Mouse (Mus musculus) kidney, adult 11 months (tissue): Measurements from ENCODE around the gene Dnah8.
"Not testable (repeated sequence)": the region's sequence is repeated elsewhere in the genome, so short reads cannot be mapped to it uniquely, and the experiment has no call there.

Source experiments
- DNase-seq: peaks from one replicate; pipeline ENCODE4 v3.0.0; 2022

Gene Dnah8

GRCm38 (mm10) chr17:30624132-30624531 is at the start of gene Dnah8:
TSS of gene Dnah8 (plus strand) at chr17:30624354.
- DNase-seq: not testable (repeated sequence)

GRCm38 (mm10) chr17:30574783-30575075 is 49.4 kb upstream of the Dnah8 start:
- DNase-seq: no peak

- DNase-seq: peak; percentile 17
Measured at GRCm38 (mm10) chr17:30575121-30575904, 48.8 kb upstream of the Dnah8 start.

GRCm38 (mm10) chr17:30575941-30576773 is 48.0 kb upstream of the Dnah8 start, which contains the start of gene Btbd9:
TSS of gene Btbd9 (minus strand) at chr17:30576488.
- peak; percentile 93 for DNase-seq

GRCm38 (mm10) chr17:30576946-30577345 is 47.2 kb upstream of the Dnah8 start:
- DNase-seq: no peak

- no peak for DNase-seq
Measured at GRCm38 (mm10) chr17:30580781-30581180, 43.4 kb upstream of the Dnah8 start.

GRCm38 (mm10) chr17:30581201-30581600 is 43.0 kb upstream of the Dnah8 start:
- DNase-seq: no peak

GRCm38 (mm10) chr17:30582313-30582712 is 41.8 kb upstream of the Dnah8 start:
- no peak for DNase-seq

- no peak for DNase-seq
Measured at GRCm38 (mm10) chr17:30583258-30584001, 40.7 kb upstream of the Dnah8 start.

GRCm38 (mm10) chr17:30590417-30591198 is 33.5 kb upstream of the Dnah8 start:
- DNase-seq: peak; percentile 71

- no peak for DNase-seq
Measured at GRCm38 (mm10) chr17:30594407-30594806, 29.7 kb upstream of the Dnah8 start.

- no peak for DNase-seq
Measured at GRCm38 (mm10) chr17:30594846-30595245, 29.3 kb upstream of the Dnah8 start.

GRCm38 (mm10) chr17:30597786-30598185 is 26.4 kb upstream of the Dnah8 start:
- DNase-seq: no peak

GRCm38 (mm10) chr17:30598300-30598699 is 25.9 kb upstream of the Dnah8 start:
- DNase-seq: no peak

- DNase-seq: no peak
Measured at GRCm38 (mm10) chr17:30602175-30602574, 22.0 kb upstream of the Dnah8 start.

- DNase-seq: no peak
Measured at GRCm38 (mm10) chr17:30604296-30604695, 19.9 kb upstream of the Dnah8 start.

- no peak for DNase-seq
Measured at GRCm38 (mm10) chr17:30605001-30605400, 19.2 kb upstream of the Dnah8 start.

GRCm38 (mm10) chr17:30606206-30606605 is 17.9 kb upstream of the Dnah8 start:
- DNase-seq: no peak

- no peak for DNase-seq
Measured at GRCm38 (mm10) chr17:30606634-30607081, 17.5 kb upstream of the Dnah8 start.

GRCm38 (mm10) chr17:30607330-30607729 is 16.8 kb upstream of the Dnah8 start:
- DNase-seq: no peak

- no peak for DNase-seq
Measured at GRCm38 (mm10) chr17:30607909-30608495, 16.2 kb upstream of the Dnah8 start.
